Mouse (Mus musculus): ENCODE results near the gene Rpl37.

- TF ChIP-seq CTCF (IDR thresholded peaks at IDR 0.05; ENCODE audit: low read depth, low read length), result no peak; the same call in 1 of the 2 replicates
- TF ChIP-seq POLR2A (IDR thresholded peaks at IDR 0.05; ENCODE audit: extremely low read depth, insufficient read depth, low read length), result no peak
Measured at GRCm38 (mm10) chr15:5086162-5086561, 30.3 kb upstream of the Rpl37 start.

All from liver, adult 2 months (tissue).